Mouse (Mus musculus) hindbrain, postnatal 0 days (tissue): ENCODE results near the gene Krtap5-5. TPM values are rescaled to one million over a fixed set of nuclear protein-coding genes. Genes with fewer than 3 reads are reported as not detected.

Experiments
- ATAC-seq: fragments of 200-750 bp; cut with Nextera tagmentation; 2 replicates; pipeline ENCODE4 v1.8.0; 2017; ENCODE audit warnings: mild to moderate bottlenecking, moderate TSS enrichment, moderate library complexity
- DNase-seq: peaks from one replicate; pipeline ENCODE4 v3.0.0-alpha.2; 2015; ENCODE audit warnings: low spot score
- H3K27ac ChIP-seq: fragments of 300-500 bp; sonication (generic); 2 replicates; pipeline ENCODE4 v1.5.1; 2014; ENCODE audit warnings: mild to moderate bottlenecking
- H3K27me3 ChIP-seq: fragments of 300-500 bp; sonication (generic); 2 replicates; pipeline ENCODE4 v1.6.1; 2014; ENCODE audit warnings: low read length, mixed read lengths; ENCODE audit not compliant: insufficient read depth
- H3K36me3 ChIP-seq: fragments of 300-500 bp; sonication (generic); 2 replicates; pipeline ENCODE4 v1.6.1; 2014; ENCODE audit warnings: low read length, mixed read lengths; ENCODE audit not compliant: insufficient read depth
- H3K4me1 ChIP-seq: fragments of 300-500 bp; sonication (generic); 2 replicates; pipeline ENCODE4 v1.6.1; 2014; ENCODE audit warnings: antibody characterized with exemption, low read length, mixed read lengths; ENCODE audit not compliant: insufficient read depth
- H3K4me2 ChIP-seq: fragments of 300-500 bp; sonication (generic); 2 replicates; pipeline ENCODE4 v1.6.1; 2014; ENCODE audit warnings: low read depth, mild to moderate bottlenecking, low read length, moderate library complexity, mixed read lengths
- H3K4me3 ChIP-seq: fragments of 300-500 bp; sonication (generic); 2 replicates; pipeline ENCODE4 v1.5.1; 2014; ENCODE audit warnings: low read length
- H3K9ac ChIP-seq: fragments of 300-500 bp; sonication (generic); replicated peaks from 2 replicates; pipeline ENCODE4 v1.6.1; 2014; ENCODE audit warnings: mild to moderate bottlenecking, low read length, moderate library complexity, mixed read lengths
- H3K9me3 ChIP-seq: fragments of 300-500 bp; sonication (generic); 2 replicates; pipeline ENCODE4 v1.6.1; 2016; ENCODE audit warnings: low read length, mixed read lengths
- CTCF ChIP-seq: IDR thresholded peaks from 2 replicates; pipeline ENCODE4 v1.5.1; 2016; ENCODE audit warnings: antibody characterized with exemption, control low read depth, low read depth
- WGBS: fragments of 180-500 bp; shearing (Covaris S2); extraction: QIAGEN DNeasy Blood & Tissue Kit; methylation state at CpG from one replicate; pipeline ENCODE4 v1.1.7; 2014; 5-methylcytosine and 5-hydroxymethylcytosine counted together
- polyA plus RNA-seq: library from polyadenylated mRNA; unstranded; fragments of >200 nt; fragmentation: Nextera tagmentation; extraction: Ambion mirVana; gene quantifications from 2 replicates; pipeline ENCODE4 v1.2.1, GENCODE M21; 2015
- total RNA-seq: library from RNA; depleted of rRNA; stranded (reverse); fragments of >200 nt; gene quantifications from 2 replicates; pipeline ENCODE4 v1.2.3, GENCODE M21; 2014; rRNA removed

The Krtap5-5 gene
- total and polyA plus RNA-seq, 2 experiments from 2014 or later: not detected

DNA sequence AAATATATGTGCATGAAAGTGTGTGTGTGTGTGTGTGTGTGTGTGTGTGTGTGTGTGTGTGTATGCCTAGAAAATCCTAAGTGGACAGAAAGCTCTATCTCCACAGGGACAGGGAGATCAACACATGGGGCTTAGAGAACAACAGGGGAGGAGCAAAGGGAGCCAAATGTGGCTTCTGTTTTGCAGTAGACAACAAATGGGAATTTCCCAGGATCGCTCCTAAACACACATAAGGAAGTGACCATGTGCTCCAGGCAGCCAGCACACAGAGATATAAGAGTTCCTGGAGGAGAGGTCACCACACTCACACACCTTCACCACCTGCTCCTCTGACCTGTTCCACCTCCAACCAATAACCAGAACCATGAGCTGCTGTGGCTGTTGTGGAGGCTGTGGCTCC is 28.7 kb downstream of the Krtap5-5 start, which contains the start of gene Krtap5-3:
Gene Krtap5-3 (plus strand): TSS at position 301 of the 400 bp plus-strand sequence.
- H3K4me2 ChIP-seq: no peak within 1 kb of the TSS
- no peak within 1 kb of the TSS for H3K9ac ChIP-seq
- 69% methylated on average over 1 of the region's 1 CpGs for WGBS
- H3K4me3 ChIP-seq: no peak within 1 kb of the TSS
- no peak for DNase-seq
- no peaks in the 10 kb centered on the region for H3K27me3 ChIP-seq
- no peak for ATAC-seq
- no peak within 1 kb of the TSS for H3K27ac ChIP-seq
- no peak for TF ChIP-seq CTCF
- H3K36me3 ChIP-seq: no peaks in the 10 kb centered on the region
- no peaks in the 10 kb centered on the region for H3K9me3 ChIP-seq
- H3K4me1 ChIP-seq: no peaks in the 10 kb centered on the region

DNA sequence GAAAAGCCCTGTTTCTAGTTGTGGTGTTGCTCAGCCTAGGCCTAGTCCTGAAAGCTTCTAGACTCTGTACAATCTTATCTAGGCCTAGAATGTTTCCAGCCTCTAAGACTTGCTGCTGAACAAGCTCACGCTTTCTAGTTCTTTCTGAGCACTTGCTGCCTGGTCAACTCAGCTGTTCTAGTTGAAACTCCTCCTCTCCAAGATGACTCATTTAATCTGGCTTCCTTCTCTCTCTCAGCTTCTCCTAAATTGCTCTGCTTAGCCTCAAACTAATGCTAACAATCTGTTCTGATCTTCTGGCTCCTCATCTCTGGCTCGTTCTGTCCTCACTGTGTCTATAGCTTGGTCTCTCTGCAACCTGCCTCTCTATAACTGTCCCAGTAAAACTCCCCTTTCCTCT is 31.0 kb downstream of the Krtap5-5 start:
- Histone ChIP-seq H3K9me3 (no peaks in the 10 kb centered on the region), H3K27ac (no peak overlapping the region), H3K4me1 (no peaks in the 10 kb centered on the region), H3K36me3 (no peaks in the 10 kb centered on the region), H3K4me2 (no peak overlapping the region), H3K4me3 (no peak overlapping the region), H3K27me3 (no peaks in the 10 kb centered on the region), H3K9ac (no peak overlapping the region)
- DNase-seq (no peak), ATAC-seq (no peak)
- WGBS: 79% methylated on average over 2 of the region's 2 CpGs
- no peak for TF ChIP-seq CTCF

DNA sequence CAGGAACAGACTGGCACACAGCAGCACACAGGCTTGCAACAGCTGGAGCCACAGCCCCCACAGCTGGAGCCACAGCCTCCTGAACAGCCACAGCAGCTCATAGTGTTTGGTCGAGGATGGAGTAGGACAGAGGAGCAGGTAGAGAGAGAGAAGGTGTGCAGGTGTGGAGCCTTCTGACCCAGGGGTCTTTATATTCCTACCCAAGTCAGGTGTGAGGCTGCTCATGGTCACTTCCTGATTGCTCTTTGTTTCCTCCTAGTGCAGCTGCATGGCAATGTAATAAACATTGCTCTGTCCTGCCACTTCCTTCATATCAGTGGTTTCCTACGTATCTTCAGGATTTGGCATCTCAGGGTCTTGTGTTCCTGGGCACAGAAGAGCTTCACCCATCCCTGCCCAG is 39.5 kb downstream of the Krtap5-5 start, which contains the start of gene Gm10153:
Gene Gm10153 (minus strand): TSS at position 101 of the 400 bp plus-strand sequence.
- Histone ChIP-seq H3K4me3 (no peak within 1 kb of the TSS), H3K27me3 (no peaks in the 10 kb centered on the region), H3K27ac (no peak within 1 kb of the TSS), H3K4me2 (no peak within 1 kb of the TSS), H3K4me1 (no peaks in the 10 kb centered on the region), H3K9me3 (no peaks in the 10 kb centered on the region), H3K36me3 (no peaks in the 10 kb centered on the region), H3K9ac (no peak within 1 kb of the TSS)
- WGBS: 48% methylated on average over 2 of the region's 2 CpGs
- DNase-seq: no peak
- ATAC-seq: no peak
- TF ChIP-seq CTCF: no peak

GRCm38 (mm10) chr7:142188156-142188555 is 41.6 kb downstream of the Krtap5-5 start:
- ATAC-seq: no peak
- Histone ChIP-seq H3K4me2 (no peak overlapping the region), H3K9ac (no peak overlapping the region), H3K4me1 (no peaks in the 10 kb centered on the region), H3K9me3 (no peaks in the 10 kb centered on the region), H3K36me3 (no peaks in the 10 kb centered on the region), H3K4me3 (no peak overlapping the region), H3K27me3 (no peaks in the 10 kb centered on the region), H3K27ac (no peak overlapping the region)
- DNase-seq: no peak
- no peak for TF ChIP-seq CTCF
- 46% methylated on average over 2 of the region's 2 CpGs for WGBS

- Histone ChIP-seq H3K9me3 (no peaks in the 10 kb centered on the region), H3K9ac (no peak overlapping the region), H3K27ac (no peak overlapping the region), H3K27me3 (no peaks in the 10 kb centered on the region), H3K36me3 (no peaks in the 10 kb centered on the region), H3K4me1 (no peaks in the 10 kb centered on the region), H3K4me2 (no peak overlapping the region), H3K4me3 (no peak overlapping the region)
- TF ChIP-seq CTCF: no peak
- ATAC-seq: no peak
- 40% methylated on average over 1 of the region's 1 CpGs for WGBS
- DNase-seq: peak; percentile 52
These were observed 48.8 kb downstream of the Krtap5-5 start for GRCm38 (mm10) chr7:142181021-142181420.

Other genes with a start within 250 kb of the Krtap5-5 start
- 41.1 and 45.5 TPM in 2 replicates for gene Mob2, start 168.9 kb downstream of the Krtap5-5 start, total RNA-seq
- gene Mob2, start 168.9 kb downstream of the Krtap5-5 start, polyA plus RNA-seq: 43.4 and 44.1 TPM in 2 replicates
- gene Dusp8, start 134.1 kb downstream of the Krtap5-5 start, total RNA-seq: 129 and 133 TPM in 2 replicates
- gene Dusp8, start 134.1 kb downstream of the Krtap5-5 start, polyA plus RNA-seq: 86.2 and 94.6 TPM in 2 replicates
- gene Gm45618, start 109.2 kb downstream of the Krtap5-5 start, total RNA-seq: not detected in 2 replicates
- not detected in 2 replicates for gene Gm45618, start 109.2 kb downstream of the Krtap5-5 start, polyA plus RNA-seq
- gene Gm39115, start 93.9 kb downstream of the Krtap5-5 start, total RNA-seq: not detected in 2 replicates
- not detected in 2 replicates for gene Gm39115, start 93.9 kb downstream of the Krtap5-5 start, polyA plus RNA-seq
- gene Gm45337, start 85.4 kb downstream of the Krtap5-5 start, total RNA-seq: not detected in 2 replicates
- gene Gm45337, start 85.4 kb downstream of the Krtap5-5 start, polyA plus RNA-seq: not detected in 2 replicates
- not detected in 2 replicates for gene Gm29735, start 72.9 kb downstream of the Krtap5-5 start, total RNA-seq
- not detected in 2 replicates for gene Gm29735, start 72.9 kb downstream of the Krtap5-5 start, polyA plus RNA-seq
- gene Gm4553, start 64.2 kb downstream of the Krtap5-5 start, total RNA-seq: not detected in 2 replicates
- gene Gm4553, start 64.2 kb downstream of the Krtap5-5 start, polyA plus RNA-seq: not detected in 2 replicates
- not detected in 2 replicates for gene Krtap5-2, start 54.0 kb downstream of the Krtap5-5 start, total RNA-seq
- not detected in 2 replicates for gene Krtap5-2, start 54.0 kb downstream of the Krtap5-5 start, polyA plus RNA-seq
- gene Gm10153, start 39.6 kb downstream of the Krtap5-5 start, total RNA-seq: not detected in 2 replicates
- not detected in 2 replicates for gene Gm10153, start 39.6 kb downstream of the Krtap5-5 start, polyA plus RNA-seq
- gene Krtap5-3, start 28.6 kb downstream of the Krtap5-5 start, total RNA-seq: not detected in 2 replicates
- not detected in 2 replicates for gene Krtap5-3, start 28.6 kb downstream of the Krtap5-5 start, polyA plus RNA-seq
- gene Gm7579, start 18.1 kb downstream of the Krtap5-5 start, total RNA-seq: not detected in 2 replicates
- gene Gm7579, start 18.1 kb downstream of the Krtap5-5 start, polyA plus RNA-seq: not detected in 2 replicates
- not detected in 2 replicates for gene Gm40460, start 11.1 kb upstream of the Krtap5-5 start, total RNA-seq
- not detected in 2 replicates for gene Gm40460, start 11.1 kb upstream of the Krtap5-5 start, polyA plus RNA-seq
- gene Gm2431, start 28.4 kb upstream of the Krtap5-5 start, total RNA-seq: not detected in 2 replicates
- gene Gm2431, start 28.4 kb upstream of the Krtap5-5 start, polyA plus RNA-seq: not detected in 2 replicates
- not detected in 2 replicates for gene Gm4559, start 44.4 kb upstream of the Krtap5-5 start, total RNA-seq
- gene Gm4559, start 44.4 kb upstream of the Krtap5-5 start, polyA plus RNA-seq: not detected in 2 replicates
- not detected in 2 replicates for gene Krtap5-1, start 67.1 kb upstream of the Krtap5-5 start, total RNA-seq
- not detected in 2 replicates for gene Krtap5-1, start 67.1 kb upstream of the Krtap5-5 start, polyA plus RNA-seq
- gene Krtap5-4, start 73.6 kb upstream of the Krtap5-5 start, total RNA-seq: not detected in 2 replicates
- not detected in 2 replicates for gene Krtap5-4, start 73.6 kb upstream of the Krtap5-5 start, polyA plus RNA-seq
- 22.7 and 25.4 TPM in 2 replicates for gene Ifitm10, start 143.8 kb upstream of the Krtap5-5 start, total RNA-seq
- gene Ifitm10, start 143.8 kb upstream of the Krtap5-5 start, polyA plus RNA-seq: 17.2 and 19.9 TPM in 2 replicates
- gene Gm49369, start 152.7 kb upstream of the Krtap5-5 start, total RNA-seq: 1.0 TPM in 1 of 2 replicates, not detected in the other
- gene Gm49369, start 152.7 kb upstream of the Krtap5-5 start, polyA plus RNA-seq: 2.1 and 2.9 TPM in 2 replicates
- 638 and 755 TPM in 2 replicates for gene Ctsd, start 158.1 kb upstream of the Krtap5-5 start, total RNA-seq
- 400 and 402 TPM in 2 replicates for gene Ctsd, start 158.1 kb upstream of the Krtap5-5 start, polyA plus RNA-seq
- gene Syt8, start 204.9 kb upstream of the Krtap5-5 start, total RNA-seq: not detected in 2 replicates
- 0.15 TPM in 1 of 2 replicates, not detected in the other for gene Syt8, start 204.9 kb upstream of the Krtap5-5 start, polyA plus RNA-seq
- gene Tnni2, start 211.8 kb upstream of the Krtap5-5 start, total RNA-seq: 1.3 and 8.5 TPM in 2 replicates
- gene Tnni2, start 211.8 kb upstream of the Krtap5-5 start, polyA plus RNA-seq: 0.63 TPM in 2 replicates
- gene Lsp1, start 230.8 kb upstream of the Krtap5-5 start, total RNA-seq: 4.6 and 16.6 TPM in 2 replicates
- 6.6 and 7.2 TPM in 2 replicates for gene Lsp1, start 230.8 kb upstream of the Krtap5-5 start, polyA plus RNA-seq